Mouse (Mus musculus) cerebellum, adult 2 months (tissue): ENCODE data around the gene Fam163a. TPM values are rescaled to one million over a fixed set of nuclear protein-coding genes. Genes with fewer than 3 reads are reported as not detected.

Experiments used
- DNase-seq, 2 experiments: peaks; one replicate each; pipeline ENCODE4 v3.0.0; 2021
- H3K27ac ChIP-seq: fragments of 200-500 bp; 2 replicates; pipeline ENCODE4 v1.5.1; 2012; ENCODE audit warnings: low read length, control low read depth, inconsistent platforms; ENCODE audit not compliant: insufficient read depth
- H3K27me3 ChIP-seq: fragments of 200-500 bp; 2 replicates; pipeline ENCODE4 v1.6.1; 2012; ENCODE audit warnings: inconsistent platforms, mild to moderate bottlenecking, low read length, moderate library complexity; ENCODE audit not compliant: control insufficient read depth, insufficient read depth
- H3K4me1 ChIP-seq: fragments of 200-500 bp; 2 replicates; pipeline ENCODE4 v1.6.1; 2011; ENCODE audit warnings: low read length; ENCODE audit not compliant: control insufficient read depth, insufficient read depth
- H3K4me3 ChIP-seq: fragments of 200-500 bp; replicated peaks from 2 replicates; pipeline ENCODE3; 2011; ENCODE audit warnings: mild to moderate bottlenecking, low read depth, low read length, control low read depth; ENCODE audit not compliant: insufficient read depth
- CTCF ChIP-seq: fragments of 200-500 bp; IDR thresholded peaks from 2 replicates; pipeline ENCODE4 v1.5.1; 2011; ENCODE audit warnings: low read depth, mild to moderate bottlenecking, control low read depth, low read length, moderate library complexity, borderline replicate concordance; ENCODE audit not compliant: insufficient read depth
- POLR2A ChIP-seq: fragments of 200-500 bp; IDR thresholded peaks from 2 replicates; pipeline ENCODE4 v1.6.1; 2011; ENCODE audit warnings: low read length, control low read depth, borderline replicate concordance; ENCODE audit not compliant: insufficient read depth
- WGBS: fragments of 180-500 bp; shearing (Covaris S2); methylation state at CpG from one replicate; pipeline ENCODE4 v1.1.7; 2018; 5-methylcytosine and 5-hydroxymethylcytosine counted together
- polyA plus RNA-seq: library from polyadenylated mRNA; depleted of rRNA; stranded (reverse); fragments of >200 nt; gene quantifications from 2 replicates; pipeline ENCODE4 v1.2.3, GENCODE M21; 2012

Fam163a gene
- polyA plus RNA-seq, 1 experiment, result 3.4 TPM

DNA sequence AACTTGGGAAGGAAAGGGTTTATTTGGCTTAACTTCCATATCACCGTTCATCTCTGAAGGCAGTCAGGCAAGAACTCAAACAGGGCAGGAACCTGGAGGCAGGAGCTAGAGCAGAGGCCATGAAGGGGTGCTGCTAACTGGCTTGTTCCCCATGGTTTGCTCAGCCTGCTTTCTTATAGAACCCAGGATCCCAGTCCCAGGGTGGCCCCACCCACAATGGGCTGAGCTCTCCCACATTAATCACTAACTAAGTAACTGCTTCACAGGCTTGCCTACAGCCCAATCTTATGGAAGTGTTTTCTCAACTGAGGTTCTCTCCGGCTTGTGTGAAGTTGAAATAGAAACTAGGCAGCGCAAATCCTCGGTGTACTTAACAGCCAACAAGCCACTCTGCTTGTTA lies 23.9 kb upstream of the Fam163a start:
- Histone ChIP-seq H3K4me1 (no peaks in the 10 kb centered on the region), H3K27ac (no peak overlapping the region), H3K27me3 (no peaks in the 10 kb centered on the region), H3K4me3 (no peak overlapping the region)
- 77% methylated on average over 4 of the region's 4 CpGs for WGBS
- TF ChIP-seq POLR2A, result no peak
- no peak for TF ChIP-seq CTCF
- DNase-seq, result no peak

DNA sequence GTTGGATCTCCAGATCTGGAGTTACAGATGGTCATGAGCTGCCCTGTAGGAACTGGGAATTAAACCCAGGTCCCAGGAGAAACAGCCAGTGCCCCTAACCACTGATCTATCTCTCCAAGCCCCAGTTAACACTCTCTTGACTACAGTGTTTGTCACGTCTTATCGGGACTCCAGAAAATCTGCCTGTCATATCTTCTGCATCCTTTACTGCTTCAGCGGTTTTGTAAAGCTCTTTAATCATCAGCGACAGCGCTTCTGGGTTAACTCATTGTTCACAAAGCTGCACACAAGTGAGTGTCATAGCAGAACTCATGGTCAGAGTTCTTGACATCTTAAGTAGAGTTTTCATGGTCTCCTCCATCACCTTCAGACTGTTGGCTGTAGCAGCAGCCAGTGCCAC lies 22.1 kb upstream of the Fam163a start:
- 41% methylated on average over 5 of the region's 5 CpGs for WGBS
- no peak for DNase-seq
- TF ChIP-seq POLR2A (no peak), CTCF (no peak)
- Histone ChIP-seq H3K27ac (no peak overlapping the region), H3K27me3 (no peaks in the 10 kb centered on the region), H3K4me1 (no peaks in the 10 kb centered on the region), H3K4me3 (no peak overlapping the region)

DNA sequence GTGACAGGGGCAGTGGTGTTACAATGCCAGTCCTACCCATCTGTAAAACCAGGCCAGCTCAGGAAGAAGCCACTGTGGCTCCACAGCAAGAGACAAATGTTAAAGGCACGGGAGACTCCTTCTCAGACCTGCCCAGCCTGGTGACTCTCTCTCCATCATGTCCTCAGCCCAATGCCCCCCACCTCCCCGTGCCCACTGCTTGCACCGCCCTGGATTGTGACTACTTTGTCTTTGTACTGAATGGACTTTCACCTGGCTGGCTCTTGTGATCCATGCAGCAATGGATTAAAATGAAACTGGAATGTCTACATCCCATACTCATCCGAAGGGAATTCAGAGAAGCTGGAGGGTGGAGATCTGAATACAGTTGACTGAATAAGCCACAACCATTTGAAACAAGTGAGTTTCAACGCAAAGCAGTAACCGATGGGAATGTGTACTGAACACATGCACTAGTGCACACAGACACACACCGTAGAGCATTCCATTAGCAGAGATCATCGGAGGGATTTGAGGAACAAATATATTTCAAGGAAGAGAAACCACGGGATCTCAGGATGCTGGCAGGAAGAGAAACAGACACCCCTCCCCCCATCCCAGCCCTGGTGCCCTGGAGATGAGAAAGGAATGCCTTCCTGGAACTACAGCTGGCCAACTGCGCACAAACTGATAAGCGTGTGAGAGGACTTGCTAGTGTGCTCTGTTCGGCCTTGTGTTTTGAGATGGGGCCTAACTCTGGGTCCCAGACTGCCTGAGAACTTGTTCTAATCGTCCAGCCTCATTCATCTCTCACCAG lies 17.6 kb upstream of the Fam163a start:
- Histone ChIP-seq H3K27ac (no peak overlapping the region), H3K4me1 (no peaks in the 10 kb centered on the region), H3K27me3 (no peaks in the 10 kb centered on the region), H3K4me3 (no peak overlapping the region)
- DNase-seq, result no peak
- 31% methylated on average over 13 of the region's 13 CpGs for WGBS
- no peak for TF ChIP-seq CTCF
- no peak for TF ChIP-seq POLR2A

- no peaks in the 10 kb centered on the region for H3K4me1 ChIP-seq
- H3K4me3 ChIP-seq, result no peak overlapping the region
- no peak overlapping the region for H3K27ac ChIP-seq
- no peak for DNase-seq
- H3K27me3 ChIP-seq, result no peaks in the 10 kb centered on the region
- no peak for TF ChIP-seq CTCF
- no peak for TF ChIP-seq POLR2A
- WGBS, result 50% methylated on average over 2 of the region's 2 CpGs
These were observed 16.5 kb upstream of the Fam163a start for GRCm38 (mm10) chr1:156221327-156221726.

GRCm38 (mm10) chr1:156218573-156218972 lies 13.7 kb upstream of the Fam163a start:
- H3K4me3 ChIP-seq, result no peak overlapping the region
- DNase-seq, result no peak
- 72% methylated on average over 2 of the region's 2 CpGs for WGBS
- TF ChIP-seq CTCF, result no peak
- TF ChIP-seq POLR2A, result no peak
- no peaks in the 10 kb centered on the region for H3K4me1 ChIP-seq
- no peak overlapping the region for H3K27ac ChIP-seq
- no peaks in the 10 kb centered on the region for H3K27me3 ChIP-seq

GRCm38 (mm10) chr1:156217941-156218340 lies 13.1 kb upstream of the Fam163a start:
- no peaks in the 10 kb centered on the region for H3K4me1 ChIP-seq
- no peak for DNase-seq
- H3K4me3 ChIP-seq, result no peak overlapping the region
- no peaks in the 10 kb centered on the region for H3K27me3 ChIP-seq
- WGBS, result 54% methylated on average over 8 of the region's 8 CpGs
- no peak overlapping the region for H3K27ac ChIP-seq
- TF ChIP-seq CTCF, result no peak

DNA sequence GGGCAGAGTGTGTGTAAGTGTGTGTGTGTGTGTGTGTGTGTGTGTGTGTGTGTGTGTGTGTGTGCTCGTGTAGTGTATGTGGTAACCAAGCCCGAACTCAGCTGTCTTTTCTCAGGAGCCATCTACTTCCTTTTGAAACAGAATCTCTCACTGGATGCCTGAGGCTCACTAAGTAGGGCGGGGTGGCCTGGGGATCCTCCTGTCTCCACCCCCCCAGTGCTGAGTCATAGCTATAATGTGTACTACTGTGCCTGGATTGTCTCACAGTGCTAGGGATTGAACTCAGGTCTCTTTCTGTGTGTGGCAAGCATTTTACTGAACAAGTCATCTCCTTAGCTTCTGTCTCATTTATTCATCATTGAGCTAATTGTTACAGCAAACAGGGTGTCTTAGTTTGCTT lies 12.6 kb upstream of the Fam163a start:
- H3K4me1 ChIP-seq, result no peaks in the 10 kb centered on the region

DNA sequence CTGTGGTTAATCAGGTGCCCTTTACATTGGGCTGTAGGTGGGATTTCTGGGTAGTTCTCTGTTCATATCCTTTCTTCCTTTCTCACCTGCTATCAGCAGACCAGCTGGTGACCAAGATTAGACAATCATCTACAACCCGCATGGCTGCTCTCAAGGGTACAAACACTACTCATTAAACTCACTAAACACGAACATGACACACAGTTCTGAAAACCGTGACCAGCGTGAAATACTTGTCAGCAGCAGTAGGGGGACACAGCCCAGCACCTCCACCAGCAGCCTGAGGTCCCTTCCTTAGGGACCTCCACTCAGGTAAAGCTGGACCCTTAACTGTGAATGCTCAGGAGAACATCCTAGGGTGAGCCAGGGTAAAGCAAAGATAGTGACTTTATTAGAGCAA lies 11.4 kb upstream of the Fam163a start:
- Histone ChIP-seq H3K27me3 (no peaks in the 10 kb centered on the region; the same call in 1 of the 2 replicates), H3K27ac (no peak overlapping the region), H3K4me1 (no peaks in the 10 kb centered on the region), H3K4me3 (no peak overlapping the region)
- no peak for DNase-seq
- TF ChIP-seq POLR2A, result no peak
- TF ChIP-seq CTCF, result no peak
- WGBS, result 61% methylated on average over 4 of the region's 4 CpGs

More for the DNA sequence above, 12.6 kb upstream of the Fam163a start:
- Histone ChIP-seq H3K4me3 (no peak overlapping the region), H3K27ac (no peak overlapping the region), H3K27me3 (no peaks in the 10 kb centered on the region; the same call in 1 of the 2 replicates)
- no peak for TF ChIP-seq CTCF
- TF ChIP-seq POLR2A, result no peak
- no peak for DNase-seq
- 85% methylated on average over 3 of the region's 3 CpGs for WGBS

DNA sequence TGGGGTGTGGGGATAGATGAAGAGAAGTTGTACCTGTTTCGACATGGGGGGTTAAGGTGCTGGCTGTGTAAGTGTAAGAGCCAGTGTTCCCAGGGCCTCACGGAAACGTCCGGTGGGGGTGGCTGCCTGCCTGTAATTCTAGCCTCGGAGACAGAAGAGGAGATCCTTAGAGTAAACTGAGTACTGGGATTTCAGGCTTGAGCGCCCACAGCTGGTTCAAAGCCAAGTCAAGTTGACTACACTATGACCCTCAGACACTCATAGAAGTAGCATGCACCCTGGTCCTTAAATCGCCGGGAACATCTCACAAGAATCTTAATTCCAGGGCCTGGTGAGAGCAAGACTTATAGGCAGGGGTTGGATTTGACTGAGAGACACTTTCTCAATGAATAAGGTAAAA lies 9.8 kb upstream of the Fam163a start:
- Histone ChIP-seq H3K4me3 (no peak overlapping the region), H3K4me1 (no peaks in the 10 kb centered on the region), H3K27me3 (no peaks in the 10 kb centered on the region; the same call in 1 of the 2 replicates), H3K27ac (no peak overlapping the region)
- TF ChIP-seq POLR2A, result no peak
- no peak for DNase-seq
- WGBS, result 84% methylated on average over 8 of the region's 8 CpGs
